Mouse (Mus musculus) embryonic facial prominence, embryonic 14.5 days (tissue): ENCODE results near the gene Os9. TPM values are rescaled to one million over a fixed set of nuclear protein-coding genes. Genes with fewer than 3 reads are reported as not detected.

Experiments used
- ATAC-seq: fragments of 200-750 bp; cut with Nextera tagmentation; 2 replicates; pipeline ENCODE4 v1.8.0; 2017; ENCODE audit warnings: low read depth, moderate number of reproducible peaks, moderate TSS enrichment
- DNase-seq: peaks from one replicate; pipeline ENCODE4 v3.0.0-alpha.2; 2015; ENCODE audit warnings: low spot score
- H3K27ac ChIP-seq: fragments of 300-500 bp; sonication (generic); replicated peaks from 2 replicates; pipeline ENCODE4 v1.5.1; 2014; ENCODE audit warnings: low read depth, mild to moderate bottlenecking, low read length, moderate library complexity
- H3K27me3 ChIP-seq: fragments of 300-500 bp; sonication (generic); replicated peaks from 2 replicates; pipeline ENCODE4 v1.6.1; 2014; ENCODE audit warnings: low read length; ENCODE audit not compliant: control insufficient read depth, insufficient read depth
- H3K36me3 ChIP-seq: fragments of 300-500 bp; sonication (generic); 2 replicates; pipeline ENCODE4 v1.6.1; 2014; ENCODE audit warnings: low read length, mixed read lengths; ENCODE audit not compliant: control insufficient read depth, insufficient read depth
- H3K4me1 ChIP-seq: fragments of 300-500 bp; sonication (generic); 2 replicates; pipeline ENCODE4 v1.6.1; 2014; ENCODE audit warnings: antibody characterized with exemption, low read length; ENCODE audit not compliant: control insufficient read depth, insufficient read depth
- H3K4me2 ChIP-seq: fragments of 300-500 bp; sonication (generic); 2 replicates; pipeline ENCODE4 v1.6.1; 2014; ENCODE audit warnings: low read depth, mild to moderate bottlenecking, low read length, moderate library complexity, mixed read lengths
- H3K4me3 ChIP-seq: fragments of 300-500 bp; sonication (generic); 2 replicates; pipeline ENCODE4 v1.5.1; 2014; ENCODE audit warnings: low read depth, mild to moderate bottlenecking, low read length
- H3K9ac ChIP-seq: fragments of 300-500 bp; sonication (generic); 2 replicates; pipeline ENCODE4 v1.6.1; 2014; ENCODE audit warnings: low read depth, mild to moderate bottlenecking, low read length, moderate library complexity, mixed read lengths
- H3K9me3 ChIP-seq: fragments of 300-500 bp; sonication (generic); 2 replicates; pipeline ENCODE4 v1.6.1; 2016; ENCODE audit warnings: low read length; ENCODE audit not compliant: control insufficient read depth
- WGBS: fragments of 180-500 bp; shearing (Covaris S2); extraction: QIAGEN DNeasy Blood & Tissue Kit; methylation state at CpG from one replicate; pipeline ENCODE4 v1.1.7; 2014; 5-methylcytosine and 5-hydroxymethylcytosine counted together
- polyA plus RNA-seq: library from polyadenylated mRNA; unstranded; fragments of >200 nt; fragmentation: Nextera tagmentation; extraction: Ambion mirVana; gene quantifications from 2 replicates; pipeline ENCODE4 v1.2.1, GENCODE M21; 2014

The Os9 gene
- polyA plus RNA-seq, 1 experiment from 2014 or later: 59.3 TPM

DNA sequence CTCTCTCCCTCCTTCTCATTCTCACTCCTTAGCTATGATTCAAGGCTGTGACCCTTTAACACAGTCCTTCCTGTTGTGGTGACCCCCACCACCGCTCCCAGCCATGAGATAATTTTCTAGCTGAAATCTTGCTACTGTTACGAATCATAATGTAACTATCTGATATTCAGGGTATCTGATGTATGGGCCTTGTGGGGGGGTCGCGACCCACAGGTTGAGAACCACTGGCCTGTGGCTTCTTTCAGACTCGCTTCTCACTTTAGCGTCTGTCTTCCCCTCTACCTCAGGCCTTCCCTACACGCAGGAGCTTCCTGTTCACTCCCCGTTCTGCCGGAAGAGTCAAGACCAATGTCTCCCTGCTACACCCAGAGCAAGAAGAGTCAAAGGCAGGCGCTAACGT lies 2.5 kb downstream of the Os9 start:
- Histone ChIP-seq H3K4me3 (no peak overlapping the region), H3K27ac (no peak overlapping the region), H3K36me3 (peaks cover 37% of the 10 kb centered on the region), H3K4me1 (peaks cover 8% of the 10 kb centered on the region), H3K9ac (no peak overlapping the region), H3K27me3 (no peaks in the 10 kb centered on the region), H3K9me3 (no peaks in the 10 kb centered on the region), H3K4me2 (no peak overlapping the region)
- DNase-seq (no peak), ATAC-seq (no peak)
- WGBS: 89% methylated on average over 11 of the region's 11 CpGs

DNA sequence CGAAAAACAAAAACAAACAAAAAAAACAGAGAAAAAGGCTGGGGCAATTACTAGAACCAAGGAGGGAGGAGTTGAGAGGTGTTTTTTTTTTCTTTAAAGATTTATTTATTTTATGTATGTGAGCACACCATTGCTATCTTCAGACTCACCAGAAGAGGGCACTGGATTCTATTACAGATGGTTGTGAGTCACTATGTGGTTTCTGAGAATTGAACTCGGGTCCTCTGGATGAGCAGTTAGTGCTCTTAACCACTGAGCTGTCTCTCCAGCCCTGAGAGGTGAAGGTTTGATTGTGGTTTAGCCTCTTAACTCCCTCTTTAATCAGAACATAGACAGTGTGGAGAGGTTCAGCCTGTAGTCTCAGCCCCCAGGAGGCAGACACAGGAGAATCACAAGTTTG lies 5.9 kb downstream of the Os9 start:
- no peak for DNase-seq
- 81% methylated on average over 2 of the region's 2 CpGs for WGBS
- Histone ChIP-seq H3K9ac (no peak overlapping the region), H3K9me3 (no peaks in the 10 kb centered on the region), H3K4me1 (no peaks in the 10 kb centered on the region; the same call in 1 of the 2 replicates), H3K4me2 (no peak overlapping the region), H3K4me3 (no peak overlapping the region), H3K27me3 (no peaks in the 10 kb centered on the region), H3K36me3 (peaks cover 52% of the 10 kb centered on the region), H3K27ac (no peak overlapping the region)
- no peak for ATAC-seq

DNA sequence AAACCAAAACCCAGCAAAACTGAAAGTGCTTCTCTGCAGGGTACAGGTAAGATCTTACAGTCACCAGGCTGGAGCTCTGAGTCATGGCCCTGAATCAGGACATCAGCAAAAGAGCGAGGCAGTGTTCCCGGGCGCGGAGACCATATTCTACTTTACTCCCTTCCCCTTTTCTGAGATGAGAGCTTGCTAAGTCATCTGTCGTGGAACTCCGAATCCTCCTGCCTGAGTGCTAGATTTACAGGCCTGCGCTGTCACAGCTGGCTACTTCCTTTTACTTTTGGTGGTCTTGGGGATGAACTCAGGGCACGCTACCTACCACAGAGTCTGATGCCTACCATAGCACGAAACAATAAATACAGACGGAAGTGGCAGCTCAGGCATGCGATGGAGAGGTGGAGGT lies 6.5 kb downstream of the Os9 start:
- DNase-seq (no peak), ATAC-seq (no peak)
- Histone ChIP-seq H3K27ac (no peak overlapping the region), H3K4me2 (no peak overlapping the region), H3K4me1 (no peaks in the 10 kb centered on the region), H3K4me3 (no peak overlapping the region), H3K9ac (no peak overlapping the region), H3K9me3 (no peaks in the 10 kb centered on the region), H3K27me3 (no peaks in the 10 kb centered on the region), H3K36me3 (peaks cover 52% of the 10 kb centered on the region)
- WGBS: 96% methylated on average over 11 of the region's 11 CpGs

DNA sequence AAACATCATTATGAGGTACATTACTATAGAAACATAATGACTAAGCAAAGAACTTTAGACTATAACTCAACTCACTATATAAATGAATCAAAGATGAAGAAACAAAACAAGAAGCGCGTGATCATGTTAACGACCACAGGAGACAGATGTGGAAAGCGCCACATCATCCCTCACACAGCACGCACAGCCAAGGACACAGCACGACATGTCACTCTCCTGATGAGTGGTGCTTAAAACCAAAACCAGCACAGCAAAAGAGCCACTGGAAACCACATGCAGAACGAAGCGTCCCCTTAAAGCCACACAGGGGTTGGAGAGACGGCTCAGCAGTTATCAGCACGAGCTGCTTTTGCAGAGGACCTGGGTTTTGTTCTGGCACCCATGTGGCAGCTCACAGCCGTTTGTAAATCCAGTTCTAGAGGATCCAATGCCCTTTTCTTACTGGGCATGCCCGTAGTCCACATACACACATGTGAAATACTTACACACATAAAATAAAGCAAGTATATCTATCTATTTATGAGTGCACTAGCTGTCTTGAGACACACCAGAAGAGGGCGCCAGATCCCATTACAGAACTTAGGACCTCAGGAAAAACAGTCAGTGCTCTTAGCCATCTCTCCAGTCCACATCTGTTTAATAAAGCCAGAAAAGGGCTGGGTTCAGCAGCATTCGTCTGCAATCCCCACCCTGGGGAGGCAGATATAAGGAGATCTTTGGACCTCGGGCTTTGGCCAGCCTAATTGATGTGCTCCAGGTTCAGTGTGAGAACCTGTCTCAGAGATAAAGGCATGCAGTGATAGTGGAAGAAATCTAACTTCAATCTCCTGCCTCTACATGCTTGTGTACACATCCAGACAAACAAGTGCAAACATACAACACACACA lies 9.7 kb downstream of the Os9 start:
- H3K4me2 ChIP-seq: no peak overlapping the region
- no peaks in the 10 kb centered on the region for H3K27me3 ChIP-seq
- no peak overlapping the region for H3K27ac ChIP-seq
- H3K9ac ChIP-seq: no peak overlapping the region
- no peak for DNase-seq
- H3K36me3 ChIP-seq: peaks cover 37% of the 10 kb centered on the region
- no peaks in the 10 kb centered on the region for H3K4me1 ChIP-seq
- no peak for ATAC-seq
- H3K9me3 ChIP-seq: no peaks in the 10 kb centered on the region
- H3K4me3 ChIP-seq: no peak overlapping the region
- 90% methylated on average over 15 of the region's 15 CpGs for WGBS

DNA sequence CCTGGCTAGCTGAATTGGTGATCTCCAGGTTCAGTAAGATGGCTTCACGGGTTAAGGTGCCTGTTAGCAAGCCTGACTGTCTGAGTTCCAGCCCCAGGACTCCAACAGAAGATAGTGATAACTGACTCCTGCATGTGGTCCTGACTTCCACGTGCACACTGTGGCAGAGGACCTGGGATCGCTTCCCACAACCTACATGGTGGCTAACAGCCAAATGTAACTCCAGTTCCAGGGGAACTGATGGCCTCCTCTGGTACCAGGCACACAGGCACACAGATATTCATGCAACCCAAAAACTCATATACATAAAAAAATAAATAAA lies 12.7 kb downstream of the Os9 start:
- DNase-seq: no peak
- H3K4me2 ChIP-seq: no peak overlapping the region
- H3K27ac ChIP-seq: no peak overlapping the region
- H3K9ac ChIP-seq: no peak overlapping the region
- H3K4me3 ChIP-seq: no peak overlapping the region
- H3K9me3 ChIP-seq: no peaks in the 10 kb centered on the region
- no peaks in the 10 kb centered on the region for H3K4me1 ChIP-seq
- no peaks in the 10 kb centered on the region for H3K27me3 ChIP-seq
- WGBS: 74% methylated on average over 3 of the region's 3 CpGs
- no peak for ATAC-seq
- peaks cover 28% of the 10 kb centered on the region for H3K36me3 ChIP-seq

DNA sequence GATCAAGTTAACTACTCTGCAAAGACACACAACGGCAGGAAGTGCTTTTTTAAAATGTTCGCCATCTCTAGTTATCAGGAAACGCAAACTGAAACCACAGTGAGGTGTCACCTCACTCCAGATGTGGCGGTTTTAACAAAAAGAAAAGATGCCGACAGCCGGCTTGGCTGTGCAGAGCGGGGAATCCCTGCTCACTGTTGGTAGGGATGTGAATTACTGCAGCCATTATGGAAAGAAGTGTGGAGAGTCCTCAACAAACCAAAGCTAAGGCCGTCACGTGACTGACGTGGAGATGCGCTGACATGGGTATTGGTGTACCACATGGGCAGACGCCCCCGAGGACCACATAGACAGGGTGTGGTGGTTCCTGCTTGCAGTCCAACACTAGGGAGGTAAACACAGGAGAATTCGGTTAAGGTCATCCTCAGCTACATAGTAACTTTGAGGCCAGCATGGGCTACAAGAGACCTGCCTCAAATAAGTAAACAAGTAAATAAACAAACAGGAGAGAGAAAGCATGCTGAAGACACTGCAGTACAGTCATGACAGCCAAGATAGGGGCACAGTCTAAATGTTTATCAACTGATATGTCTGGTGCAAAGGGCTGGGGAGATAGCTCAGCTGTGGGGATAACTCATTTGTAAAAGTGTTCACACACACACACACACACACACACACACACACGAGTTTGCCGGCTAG lies 13.2 kb downstream of the Os9 start:
- Histone ChIP-seq H3K4me2 (no peak overlapping the region), H3K27ac (no peak overlapping the region), H3K4me3 (no peak overlapping the region), H3K9ac (no peak overlapping the region), H3K9me3 (no peaks in the 10 kb centered on the region), H3K4me1 (no peaks in the 10 kb centered on the region), H3K36me3 (peaks cover 23% of the 10 kb centered on the region), H3K27me3 (no peaks in the 10 kb centered on the region)
- ATAC-seq: no peak
- no peak for DNase-seq
- 80% methylated on average over 16 of the region's 16 CpGs for WGBS

DNA sequence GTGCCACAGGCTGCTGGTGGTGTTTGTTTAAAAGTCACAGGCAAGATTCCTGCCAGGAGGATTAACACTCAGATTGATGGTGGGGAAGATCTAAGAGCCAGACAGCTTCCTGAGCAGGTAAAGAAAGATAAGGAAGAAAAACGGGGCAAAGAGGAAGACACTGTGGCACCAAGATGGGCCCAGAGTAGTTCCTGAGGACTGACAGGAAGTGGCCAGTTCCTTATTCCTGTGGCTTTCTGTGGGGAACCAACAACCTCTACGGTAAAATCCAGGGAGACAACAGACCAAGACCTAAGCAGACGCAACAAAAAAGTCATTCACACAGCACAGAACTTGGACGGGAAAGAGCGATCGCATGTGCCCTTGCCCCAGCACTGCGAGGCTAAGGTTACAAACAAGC lies 17.3 kb downstream of the Os9 start:
- Histone ChIP-seq H3K27ac (no peak overlapping the region), H3K36me3 (peaks cover 34% of the 10 kb centered on the region), H3K27me3 (no peaks in the 10 kb centered on the region), H3K4me1 (no peaks in the 10 kb centered on the region), H3K9ac (no peak overlapping the region), H3K4me3 (no peak overlapping the region), H3K4me2 (no peak overlapping the region), H3K9me3 (no peaks in the 10 kb centered on the region)
- ATAC-seq: no peak
- DNase-seq: no peak
- WGBS: 70% methylated on average over 7 of the region's 7 CpGs

DNA sequence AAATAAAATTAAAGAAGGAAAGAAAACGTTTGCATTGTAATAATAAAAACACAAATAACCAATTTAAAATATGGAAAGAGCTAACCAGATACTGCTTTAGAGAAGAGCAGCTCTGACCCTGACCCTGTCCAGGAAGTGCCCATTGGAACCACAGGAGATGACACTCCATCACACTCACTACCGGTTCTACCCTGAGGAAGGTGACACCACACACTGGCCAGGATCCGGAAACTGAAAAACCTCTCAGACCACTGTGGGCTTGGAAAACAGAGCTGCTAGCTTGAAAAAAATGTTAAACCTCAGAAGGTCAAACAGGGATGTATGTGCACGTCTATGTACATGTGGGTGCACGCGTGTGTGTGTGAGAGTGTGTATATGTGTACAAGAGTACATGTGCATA lies 19.8 kb downstream of the Os9 start:
- Histone ChIP-seq H3K4me2 (no peak overlapping the region), H3K27me3 (no peaks in the 10 kb centered on the region), H3K4me1 (no peaks in the 10 kb centered on the region), H3K4me3 (no peak overlapping the region), H3K36me3 (peaks cover 39% of the 10 kb centered on the region), H3K27ac (no peak overlapping the region), H3K9me3 (no peaks in the 10 kb centered on the region), H3K9ac (no peak overlapping the region)
- DNase-seq (no peak), ATAC-seq (no peak)
- WGBS: 78% methylated on average over 6 of the region's 6 CpGs

DNA sequence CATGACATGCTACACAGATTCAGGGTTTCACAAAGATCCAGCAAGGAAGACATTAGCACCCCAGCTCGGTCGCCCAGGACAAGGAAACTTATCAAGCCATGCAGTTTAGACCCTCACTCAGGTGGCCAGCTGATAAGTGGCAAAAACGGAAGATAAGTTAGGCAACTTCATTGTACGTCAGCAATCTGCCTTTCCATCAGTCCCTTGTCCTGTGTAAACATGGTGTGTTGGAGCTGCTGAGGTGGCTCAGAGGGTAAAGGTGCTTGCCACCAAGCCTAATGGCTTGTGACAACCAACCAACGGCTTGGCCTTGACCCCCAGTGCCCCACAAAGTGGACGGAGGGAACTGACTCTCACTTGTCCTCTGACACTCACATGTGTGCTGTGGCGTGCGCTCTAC lies 20.5 kb downstream of the Os9 start:
- DNase-seq: no peak
- no peak overlapping the region for H3K4me2 ChIP-seq
- H3K27ac ChIP-seq: no peak overlapping the region
- 81% methylated on average over 8 of the region's 8 CpGs for WGBS
- no peaks in the 10 kb centered on the region for H3K9me3 ChIP-seq
- no peaks in the 10 kb centered on the region for H3K27me3 ChIP-seq
- ATAC-seq: no peak
- no peak overlapping the region for H3K4me3 ChIP-seq
- no peak overlapping the region for H3K9ac ChIP-seq
- H3K4me1 ChIP-seq: no peaks in the 10 kb centered on the region
- peaks cover 38% of the 10 kb centered on the region for H3K36me3 ChIP-seq
